Mouse (Mus musculus) forebrain, embryonic 13.5 days (tissue): ENCODE measurements at regions not wholly inside any gene's neighbourhood (a gene's known extent, or its start where the extent isn't known, plus 50 kb on each side); places are given as distances from the start of the nearest gene placed in this dataset. TPM values are rescaled to one million over a fixed set of nuclear protein-coding genes. Genes with fewer than 3 reads are reported as not detected.
"Not testable (repeated sequence)": the region's sequence is repeated elsewhere in the genome, so short reads cannot be mapped to it uniquely, and the experiment has no call there.

ENCODE experiments used
- ATAC-seq: fragments of 200-750 bp; cut with Nextera tagmentation; 2 replicates; pipeline ENCODE4 v1.8.0; 2017
- H3K27ac ChIP-seq: fragments of 300-500 bp; sonication (generic); 2 replicates; pipeline ENCODE4 v1.5.1; 2015; ENCODE audit warnings: inconsistent platforms, mild to moderate bottlenecking, moderate library complexity
- H3K27me3 ChIP-seq: fragments of 300-500 bp; sonication (generic); 2 replicates; pipeline ENCODE4 v1.6.1; 2015; ENCODE audit warnings: mild to moderate bottlenecking, inconsistent platforms
- H3K36me3 ChIP-seq: fragments of 300-500 bp; sonication (generic); 2 replicates; pipeline ENCODE4 v1.6.1; 2015; ENCODE audit warnings: mild to moderate bottlenecking, inconsistent platforms; ENCODE audit not compliant: poor library complexity, severe bottlenecking
- H3K4me1 ChIP-seq: fragments of 300-500 bp; sonication (generic); 2 replicates; pipeline ENCODE4 v1.6.1; 2015; ENCODE audit warnings: inconsistent platforms
- H3K4me2 ChIP-seq: fragments of 300-500 bp; sonication (generic); 2 replicates; pipeline ENCODE4 v1.6.1; 2015; ENCODE audit warnings: inconsistent platforms, mild to moderate bottlenecking, moderate library complexity
- H3K4me3 ChIP-seq: fragments of 300-500 bp; sonication (generic); 2 replicates; pipeline ENCODE4 v1.5.1; 2015; ENCODE audit warnings: mild to moderate bottlenecking, inconsistent platforms
- H3K9ac ChIP-seq: fragments of 300-500 bp; sonication (generic); 2 replicates; pipeline ENCODE4 v1.6.1; 2015; ENCODE audit warnings: mild to moderate bottlenecking, inconsistent platforms
- H3K9me3 ChIP-seq: fragments of 300-500 bp; sonication (generic); replicated peaks from 2 replicates; pipeline ENCODE4 v1.6.1; 2016; ENCODE audit warnings: inconsistent platforms
- WGBS: fragments of 180-500 bp; shearing (Covaris S2); methylation state at CpG from one replicate; pipeline ENCODE4 v1.1.7; 2015; 5-methylcytosine and 5-hydroxymethylcytosine counted together
- microRNA-seq: library from miRNA; unstranded; fragments of <30 nt; microRNA quantifications from one replicate; pipeline ENCODE4, GENCODE M21; 2016

DNA sequence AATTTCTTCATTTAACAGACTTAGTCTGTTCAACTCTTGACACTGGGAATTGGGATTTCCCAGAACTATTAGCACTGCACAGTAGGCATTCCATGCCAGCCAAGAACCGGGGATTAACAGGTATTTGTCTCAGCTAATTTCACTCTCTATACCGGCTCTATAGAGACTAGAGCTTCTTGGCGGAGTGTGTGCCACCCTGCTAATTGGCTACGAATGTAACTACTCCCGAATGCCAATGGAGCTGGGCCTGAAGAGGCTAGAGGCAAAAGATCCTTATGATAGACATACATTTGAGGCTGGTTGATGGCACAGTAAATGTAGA, 216.0 kb upstream of the Arx start:
- Histone ChIP-seq H3K27ac (no peak overlapping the region), H3K27me3 (no peaks in the 10 kb centered on the region), H3K4me2 (peak overlapping the region; percentile 48; the same call in 1 of the 2 replicates), H3K9ac (no peak overlapping the region), H3K4me3 (no peak overlapping the region), H3K9me3 (no peaks in the 10 kb centered on the region), H3K4me1 (no peaks in the 10 kb centered on the region), H3K36me3 (no peaks in the 10 kb centered on the region)
- ATAC-seq, result peak; percentile 93
- WGBS, result 23% methylated on average over 5 of the region's 5 CpGs

DNA sequence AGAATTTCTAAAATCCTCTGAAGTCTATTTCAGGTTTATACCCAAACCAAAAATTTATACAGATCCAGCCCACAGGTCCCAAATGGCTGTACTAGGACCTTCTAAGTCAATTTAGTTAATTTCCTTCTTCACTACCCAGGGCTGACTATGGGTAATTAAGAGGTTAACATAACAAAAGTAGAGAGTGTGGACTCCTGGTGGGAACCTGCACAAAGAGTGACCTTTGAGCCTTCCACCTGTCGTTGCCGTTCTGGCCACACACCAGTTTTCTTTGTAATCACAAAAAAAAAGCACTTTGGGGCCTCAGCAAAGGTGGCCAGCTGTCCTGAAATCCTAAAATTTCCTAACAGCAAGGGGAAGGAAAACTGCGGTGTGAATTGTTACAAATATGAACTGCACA, 197.3 kb upstream of the Arx start:
- no peak for ATAC-seq
- Histone ChIP-seq H3K36me3 (no peaks in the 10 kb centered on the region), H3K4me1 (no peaks in the 10 kb centered on the region), H3K9me3 (no peaks in the 10 kb centered on the region), H3K27me3 (no peaks in the 10 kb centered on the region), H3K4me2 (no peak overlapping the region), H3K4me3 (no peak overlapping the region), H3K9ac (no peak overlapping the region), H3K27ac (no peak overlapping the region)
- WGBS, result 27% methylated on average over 3 of the region's 3 CpGs

DNA sequence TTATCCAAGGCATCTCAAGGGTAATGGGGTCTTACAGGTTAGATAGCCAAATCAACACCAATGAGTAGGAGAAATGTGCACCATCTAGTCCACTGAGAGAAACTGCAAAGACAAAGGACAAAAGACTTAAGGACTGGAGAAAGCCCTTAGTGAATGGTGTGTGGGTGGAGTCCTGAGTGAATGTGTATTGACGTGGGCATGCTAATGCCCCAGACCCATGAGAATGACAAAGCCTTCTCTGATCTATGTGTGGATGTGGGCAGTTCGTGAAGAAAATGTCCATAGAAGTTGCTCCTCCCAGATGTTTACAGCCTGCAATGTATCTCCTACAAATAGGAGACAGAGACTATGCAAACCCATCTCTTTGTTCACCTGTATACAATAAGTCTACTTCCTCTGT, 188.7 kb upstream of the Arx start:
- Histone ChIP-seq H3K4me2 (no peak overlapping the region), H3K4me3 (no peak overlapping the region), H3K9me3 (no peaks in the 10 kb centered on the region), H3K4me1 (no peaks in the 10 kb centered on the region), H3K9ac (no peak overlapping the region), H3K27ac (no peak overlapping the region), H3K36me3 (no peaks in the 10 kb centered on the region), H3K27me3 (no peaks in the 10 kb centered on the region)
- no peak for ATAC-seq
- WGBS, result 41% methylated on average over 2 of the region's 2 CpGs

DNA sequence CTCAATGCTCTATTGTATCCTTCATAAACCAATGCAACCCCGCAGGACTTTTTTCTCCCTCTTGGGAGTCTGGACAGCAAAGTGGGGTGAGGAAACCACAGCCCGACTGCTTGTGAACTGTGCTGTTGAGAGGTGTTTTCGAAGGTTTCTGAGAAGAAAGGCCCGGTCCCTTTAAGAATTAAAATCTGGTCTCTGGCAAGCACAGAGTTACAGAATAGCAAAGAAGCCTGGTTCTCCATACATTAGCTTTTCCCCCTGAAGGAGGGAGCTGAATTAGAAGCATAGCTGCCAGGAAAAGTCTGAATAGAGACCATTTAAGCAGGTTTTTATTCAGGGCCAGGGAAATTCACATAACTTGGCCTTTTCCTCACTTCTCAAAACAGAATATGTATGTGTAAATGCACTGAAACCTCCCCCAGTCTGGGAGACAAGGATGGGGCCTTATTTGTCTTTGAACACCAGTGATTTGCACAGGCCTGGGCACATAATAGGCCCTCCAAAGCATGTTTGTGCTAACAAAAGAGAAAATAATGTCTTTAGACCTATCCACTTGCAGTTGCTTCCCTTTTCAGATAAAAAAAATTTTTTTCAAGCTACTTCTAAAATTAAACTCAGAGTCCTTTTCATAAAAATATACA, 178.2 kb upstream of the Arx start:
- ATAC-seq, result peak; percentile 68
- H3K4me3 ChIP-seq, result no peak overlapping the region
- no peak overlapping the region for H3K9ac ChIP-seq
- no peaks in the 10 kb centered on the region for H3K36me3 ChIP-seq
- H3K27me3 ChIP-seq, result no peaks in the 10 kb centered on the region
- peak overlapping the region; percentile 71 for H3K27ac ChIP-seq
- no peaks in the 10 kb centered on the region for H3K9me3 ChIP-seq
- H3K4me2 ChIP-seq, result no peak overlapping the region
- 23% methylated on average over 4 of the region's 4 CpGs for WGBS
- H3K4me1 ChIP-seq, result peaks cover 5% of the 10 kb centered on the region; the same call in 1 of the 2 replicates

DNA sequence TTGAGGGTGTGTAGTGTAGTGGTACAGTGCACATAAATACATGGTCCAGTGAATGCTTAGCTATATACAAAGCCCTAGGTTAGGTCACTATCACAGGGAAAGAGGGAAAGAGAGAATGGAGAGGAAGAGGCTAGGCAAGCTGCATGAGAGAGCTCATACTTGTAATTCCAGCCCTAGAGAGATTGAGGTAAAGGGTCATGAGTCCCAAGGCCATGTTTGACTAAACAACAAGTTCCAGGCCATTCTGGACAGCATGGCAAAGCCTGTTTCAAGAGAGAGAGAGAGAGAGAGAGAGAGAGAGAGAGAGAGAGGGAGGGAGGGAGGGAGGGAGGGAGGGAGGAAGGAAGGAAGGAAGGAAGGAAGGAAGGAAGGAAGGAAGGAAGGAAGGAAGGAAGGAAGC, 131.9 kb upstream of the Arx start:
- H3K36me3 ChIP-seq, H3K4me1 ChIP-seq, H3K27ac ChIP-seq, H3K4me2 ChIP-seq, H3K9ac ChIP-seq, ATAC-seq, H3K9me3 ChIP-seq, H3K27me3 ChIP-seq, H3K4me3 ChIP-seq: not testable (repeated sequence)

DNA sequence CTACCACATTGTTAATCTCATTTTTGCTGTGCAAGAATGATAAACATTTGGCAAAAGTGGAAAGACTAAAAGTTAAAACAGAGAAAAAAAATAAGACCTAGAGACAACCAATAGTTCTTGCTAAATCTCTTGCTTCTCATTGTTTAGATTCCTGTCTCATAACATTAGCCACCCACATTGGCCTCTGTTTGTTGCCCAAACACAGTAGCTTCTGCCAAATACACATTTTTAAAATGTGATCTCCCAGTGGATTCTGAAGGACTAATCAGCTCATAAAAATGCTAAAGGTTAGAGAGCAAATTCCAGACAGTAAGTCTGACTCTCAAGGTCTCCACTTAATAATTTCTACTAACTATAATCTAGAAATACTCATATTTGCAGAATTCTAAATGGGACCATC, 127.1 kb upstream of the Arx start:
- Histone ChIP-seq H3K27me3 (no peaks in the 10 kb centered on the region), H3K9me3 (no peaks in the 10 kb centered on the region), H3K4me1 (no peaks in the 10 kb centered on the region), H3K27ac (no peak overlapping the region), H3K9ac (no peak overlapping the region), H3K4me2 (no peak overlapping the region), H3K36me3 (no peaks in the 10 kb centered on the region), H3K4me3 (no peak overlapping the region)
- ATAC-seq, result no peak

DNA sequence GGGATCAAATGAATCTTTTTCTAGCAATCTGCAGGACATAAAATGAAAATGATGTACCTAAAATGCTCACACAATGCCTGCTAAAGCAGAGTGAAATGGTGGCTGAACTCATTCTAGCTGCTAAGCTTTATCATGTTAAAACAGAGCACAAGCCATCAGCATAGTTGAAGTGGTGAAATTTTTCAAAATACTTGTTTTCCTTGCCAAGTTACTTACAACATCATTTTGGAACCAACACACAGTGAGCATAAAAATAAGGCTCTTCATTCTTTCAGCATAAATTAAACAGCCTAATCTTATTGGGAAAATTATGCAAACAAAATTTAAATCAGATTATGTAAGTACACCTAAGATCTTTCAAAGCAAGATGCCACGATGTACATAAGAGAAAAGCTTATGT, 125.3 kb upstream of the Arx start:
- Histone ChIP-seq H3K4me1 (no peaks in the 10 kb centered on the region), H3K4me2 (no peak overlapping the region), H3K9me3 (no peaks in the 10 kb centered on the region), H3K27me3 (no peaks in the 10 kb centered on the region), H3K4me3 (no peak overlapping the region), H3K9ac (no peak overlapping the region), H3K27ac (no peak overlapping the region), H3K36me3 (no peaks in the 10 kb centered on the region)
- 30% methylated on average over 1 of the region's 1 CpGs for WGBS
- ATAC-seq, result no peak

Small RNA genes lying in the stretch of these regions (microRNA-seq; reads per million reads assigned to microRNA genes)
- gene Gm24973, result not detected
